Mouse (Mus musculus) brain, embryonic 14.5 days (tissue): ENCODE measurements around the gene Hist1h2br.
"Not testable (repeated sequence)": the region's sequence is repeated elsewhere in the genome, so short reads cannot be mapped to it uniquely, and the experiment has no call there.

ENCODE experiments used
- CTCF ChIP-seq: fragments of 200-500 bp; IDR thresholded peaks from 2 replicates; pipeline ENCODE4 v1.5.1; 2012; ENCODE audit warnings: inconsistent platforms, mild to moderate bottlenecking, moderate library complexity, borderline replicate concordance; ENCODE audit not compliant: insufficient read depth, insufficient read length; ENCODE audit errors: extremely low read depth
- POLR2A ChIP-seq: fragments of 200-500 bp; IDR thresholded peaks from 2 replicates; pipeline ENCODE4 v1.6.1; 2012; ENCODE audit warnings: mild to moderate bottlenecking, inconsistent platforms, borderline replicate concordance; ENCODE audit not compliant: poor library complexity, insufficient read depth, insufficient read length, severe bottlenecking; ENCODE audit errors: extremely low read depth

- TF ChIP-seq POLR2A, CTCF: not testable (repeated sequence)
These were observed 22.5 kb upstream of the Hist1h2br start for GRCm38 (mm10) chr13:21811074-21811473.
